In genomic region chr2:167942926-167943633, GRCm38 (mm10) we compare ENCODE assay signal across 7 mouse cellular contexts. TPM values are rescaled to one million over a fixed set of nuclear protein-coding genes. Genes with fewer than 3 reads are reported as not detected.
DNase-seq lines count a peak whose midpoint lies in the region; ATAC-seq and TF ChIP-seq lines count a peak whose summit lies in the region.

No protein-coding gene starts in this region.

- no peaks in the 10 kb centered on the region for H3K9me3 ChIP-seq in embryonic facial prominence, embryonic 14.5 days (ENCODE audit: control insufficient read depth, low read length)
- H3K9me3 ChIP-seq in liver, embryonic 15.5 days (replicated peaks): no peaks in the 10 kb centered on the region
- H3K9me3 ChIP-seq in neural tube, embryonic 14.5 days (ENCODE audit: control insufficient read depth, low read length): no peaks in the 10 kb centered on the region

- H3K4me1 ChIP-seq in lung, adult 2 months (ENCODE audit: control insufficient read depth, insufficient read depth, low read length): peaks cover 56% of the 10 kb centered on the region
- peaks cover 39% of the 10 kb centered on the region for H3K4me1 ChIP-seq in embryonic facial prominence, embryonic 14.5 days (ENCODE audit: control insufficient read depth, insufficient read depth, low read length)
- H3K4me1 ChIP-seq in liver, embryonic 15.5 days (replicated peaks): peaks cover 88% of the 10 kb centered on the region
- H3K4me1 ChIP-seq in neural tube, embryonic 14.5 days (ENCODE audit: control insufficient read depth, insufficient read depth, low read length): peaks cover 45% of the 10 kb centered on the region

- H3K4me3 ChIP-seq in lung, adult 2 months (replicated peaks; ENCODE audit: extremely low read depth, low read depth, low read length): no peak overlapping the region
- no peak overlapping the region for H3K4me3 ChIP-seq in embryonic facial prominence, embryonic 14.5 days (ENCODE audit: low read depth, low read length)
- no peak overlapping the region for H3K4me3 ChIP-seq in liver, embryonic 15.5 days (replicated peaks)
- no peak overlapping the region for H3K4me3 ChIP-seq in neural tube, embryonic 14.5 days (ENCODE audit: low read depth, low read length)

- 13% methylated on average over 12 of the region's 12 CpGs for WGBS in lung, adult 2 months
- WGBS in embryonic facial prominence, embryonic 14.5 days: 72% methylated on average over 12 of the region's 12 CpGs
- 17% methylated on average over 12 of the region's 12 CpGs for WGBS in liver, embryonic 15.5 days (ENCODE audit: insufficient replicate concordance)
- WGBS in neural tube, embryonic 14.5 days: 74% methylated on average over 12 of the region's 12 CpGs

- H3K27ac ChIP-seq in embryonic facial prominence, embryonic 14.5 days (replicated peaks; ENCODE audit: low read depth, low read length): peak overlapping the region; percentile 65
- peak overlapping the region; percentile 19; the same call in 1 of the 2 replicates for H3K27ac ChIP-seq in liver, embryonic 15.5 days (replicated peaks)
- peak overlapping the region; percentile 16; the same call in 1 of the 2 replicates for H3K27ac ChIP-seq in neural tube, embryonic 14.5 days (ENCODE audit: low read depth, low read length)

- no peak overlapping the region for H3K9ac ChIP-seq in embryonic facial prominence, embryonic 14.5 days (ENCODE audit: low read depth, low read length)
- H3K9ac ChIP-seq in liver, embryonic 15.5 days: no peak overlapping the region
- H3K9ac ChIP-seq in neural tube, embryonic 14.5 days (replicated peaks; ENCODE audit: low read depth, low read length): no peak overlapping the region

- DNase-seq in lung, adult 18-20 months: peak; percentile 77 to 81
- DNase-seq in lung, adult 2 months: no peak
- DNase-seq in embryonic facial prominence, embryonic 14.5 days (ENCODE audit: low spot score): no peak
- peak; percentile 51 for DNase-seq in heart, postnatal 25 days (ENCODE audit: low spot score)
- no peak for DNase-seq in retina, embryonic 14.5 days (ENCODE audit: low spot score)

- no peak for ATAC-seq in embryonic facial prominence, embryonic 14.5 days (ENCODE audit: low read depth)
- ATAC-seq in liver, embryonic 15.5 days (ENCODE audit: insufficient read depth): no peak
- no peak for ATAC-seq in neural tube, embryonic 14.5 days (ENCODE audit: low read depth)

- no peaks in the 10 kb centered on the region for H3K36me3 ChIP-seq in embryonic facial prominence, embryonic 14.5 days (ENCODE audit: control insufficient read depth, insufficient read depth, low read length)
- H3K36me3 ChIP-seq in liver, embryonic 15.5 days (replicated peaks): 0 out of 2 replicates have a peak, but pooled peaks cover 3% of the 10 kb centered on the region
- H3K36me3 ChIP-seq in neural tube, embryonic 14.5 days (ENCODE audit: control insufficient read depth, insufficient read depth, low read length): no peaks in the 10 kb centered on the region

- H3K4me2 ChIP-seq in embryonic facial prominence, embryonic 14.5 days (ENCODE audit: low read depth, low read length): peak overlapping the region; percentile 19
- peak overlapping the region; percentile 31 for H3K4me2 ChIP-seq in liver, embryonic 15.5 days
- H3K4me2 ChIP-seq in neural tube, embryonic 14.5 days (ENCODE audit: low read depth, low read length): no peak overlapping the region

- intact Hi-C loops in heart, postnatal 25 days (cut with DNase I): no loop called here

- no peak for TF ChIP-seq CTCF in lung, adult 2 months (IDR thresholded peaks at IDR 0.05; ENCODE audit: insufficient read depth, low read length)

- no peak for TF ChIP-seq POLR2A in lung, adult 2 months (IDR thresholded peaks at IDR 0.05; ENCODE audit: borderline replicate concordance, extremely low read depth, low read depth, low read length)

- no peaks in the 10 kb centered on the region for H3K27me3 ChIP-seq in embryonic facial prominence, embryonic 14.5 days (replicated peaks; ENCODE audit: control insufficient read depth, insufficient read depth, low read length)
- H3K27me3 ChIP-seq in liver, embryonic 15.5 days: no peaks in the 10 kb centered on the region
- H3K27me3 ChIP-seq in neural tube, embryonic 14.5 days (ENCODE audit: control insufficient read depth, insufficient read depth, low read length): no peaks in the 10 kb centered on the region

RNA-seq across cellular contexts. Expression of gene Ptpn1, which starts 11.2 kb away (rescaled TPM):
- polyA plus RNA-seq in lung, adult 2 months (2012; rRNA removed): 65.9 and 69.9 TPM in 2 replicates
- 49.4 and 49.7 TPM in 2 replicates for polyA plus RNA-seq in embryonic facial prominence, embryonic 14.5 days (2014; fragmentation: Nextera tagmentation; extraction: Ambion mirVana)
- 10 to 100 TPM; 21.9 to 23.4 TPM for total RNA-seq in heart, postnatal 25 days (2021)
- 25.6 and 31.1 TPM in 2 replicates for polyA plus RNA-seq in liver, embryonic 15.5 days (2015; fragmentation: Nextera tagmentation; extraction: Ambion mirVana)
- 57.9 and 77.8 TPM in 2 replicates for polyA plus RNA-seq in neural tube, embryonic 14.5 days (2014; fragmentation: Nextera tagmentation; extraction: Ambion mirVana)

Comparison
In these comparisons a context has a peak if more than half of its experiments do, and no peak if none do; other contexts are left out.
1. DNase-seq: peak in lung, adult 18-20 months (2 of 2) and heart, postnatal 25 days (single experiment); none in lung, adult 2 months (single experiment), embryonic facial prominence, embryonic 14.5 days (single experiment) and retina, embryonic 14.5 days (single experiment).
2. Peak in every context shown above with its lines, with median percentiles within 50 percentile points of each other: H3K27ac ChIP-seq.